Mouse (Mus musculus) G1E (cell line): ENCODE results near the gene Syt5. TPM values are rescaled to one million over a fixed set of nuclear protein-coding genes. Genes with fewer than 3 reads are reported as not detected.
"Not testable (repeated sequence)": the region's sequence is repeated elsewhere in the genome, so short reads cannot be mapped to it uniquely, and the experiment has no call there.

Experiments
- ATAC-seq: 2 replicates; pipeline ENCODE4 v1.8.0; 2016; ENCODE audit warnings: mild to moderate bottlenecking; ENCODE audit not compliant: insufficient number of reproducible peaks, poor library complexity, low FRiP score, severe bottlenecking; ENCODE audit errors: extremely low read depth
- DNase-seq: peaks from one replicate; pipeline ENCODE4 v3.0.0; 2012; ENCODE audit warnings: low spot score
- H3K27me3 ChIP-seq: 2 replicates; pipeline ENCODE4 v1.6.1; 2012; ENCODE audit warnings: mild to moderate bottlenecking, low read length, inconsistent platforms; ENCODE audit not compliant: insufficient read depth
- H3K36me3 ChIP-seq: replicated peaks from 2 replicates; pipeline ENCODE3; 2012; ENCODE audit warnings: mild to moderate bottlenecking, inconsistent platforms
- H3K4me1 ChIP-seq: 2 replicates; pipeline ENCODE4 v1.6.1; 2012; ENCODE audit warnings: low read depth, low read length, inconsistent platforms, mixed read lengths; ENCODE audit not compliant: insufficient read depth
- H3K4me3 ChIP-seq: 2 replicates; pipeline ENCODE4 v1.5.1; 2012; ENCODE audit warnings: low read depth, mild to moderate bottlenecking, inconsistent platforms, low read length, moderate library complexity, mixed read lengths
- H3K9me3 ChIP-seq: replicated peaks from 2 replicates; pipeline ENCODE4 v1.6.1; 2012; ENCODE audit warnings: inconsistent platforms
- CTCF ChIP-seq: IDR thresholded peaks from 2 replicates; pipeline ENCODE4 v1.5.1; 2012; ENCODE audit warnings: low read depth, low read length, inconsistent platforms, mixed read lengths
- GATA1 ChIP-seq: IDR thresholded peaks from 2 replicates; pipeline ENCODE4 v1.6.1; 2012; ENCODE audit warnings: borderline replicate concordance, low read length, inconsistent platforms, mixed read lengths
- GATA2 ChIP-seq: IDR thresholded peaks from 2 replicates; pipeline ENCODE4 v1.6.1; 2012; ENCODE audit warnings: low read depth, low read length, inconsistent platforms, borderline replicate concordance
- POLR2AphosphoS5 ChIP-seq: IDR thresholded peaks from 2 replicates; pipeline ENCODE4 v1.6.1; 2012; ENCODE audit warnings: low read depth, low read length, inconsistent platforms; ENCODE audit not compliant: insufficient replicate concordance
- TAL1 ChIP-seq: conservative IDR thresholded peaks from 2 replicates; pipeline ENCODE4 v1.6.1; 2012; ENCODE audit warnings: low read depth, low read length, inconsistent platforms, mixed read lengths
- polyA plus RNA-seq: library from polyadenylated mRNA; stranded (reverse); fragments of >175 nt; gene quantifications from 2 replicates; pipeline ENCODE4 v1.2.3, GENCODE M21; 2012
- total RNA-seq, 2 experiments: library from RNA; stranded (forward) in 1 of 2; stranded (reverse) in 1 of 2; fragments of 200-1000 nt in 1 of 2; fragments of >200 nt in 1 of 2; fragmentation: Nextera tagmentation in 1 of 2; gene quantifications; 2 replicates each; pipeline ENCODE4 v1.2.3; 2014 to 2017

The Syt5 gene
- total and polyA plus RNA-seq, 3 experiments = not detected

- Histone ChIP-seq H3K9me3 (no peaks in the 10 kb centered on the region), H3K27me3 (peaks cover 24% of the 10 kb centered on the region), H3K4me1 (no peaks in the 10 kb centered on the region), H3K4me3 (no peak within 1 kb of the TSS), H3K36me3 (no peaks in the 10 kb centered on the region)
- TF ChIP-seq GATA2 (no peak), GATA1 (no peak), TAL1 (no peak), CTCF (no peak), POLR2AphosphoS5 (no peak)
- ATAC-seq (no peak), DNase-seq (no peak)
These were observed 15.2 kb downstream of the Syt5 start, which contains the start of gene Dnaaf3 for GRCm38 (mm10) chr7:4532005-4532729. TSS of gene Dnaaf3 (minus strand) at chr7:4532453.

- peaks cover 24% of the 10 kb centered on the region for H3K27me3 ChIP-seq
- not testable (repeated sequence) for H3K4me3 ChIP-seq, H3K4me1 ChIP-seq, H3K9me3 ChIP-seq, ATAC-seq, H3K36me3 ChIP-seq, DNase-seq
These were observed 17.2 kb downstream of the Syt5 start for GRCm38 (mm10) chr7:4530166-4530565.

GRCm38 (mm10) chr7:4527302-4527689 lies 20.0 kb downstream of the Syt5 start:
- H3K4me1 ChIP-seq = peaks cover 6% of the 10 kb centered on the region
- no peaks in the 10 kb centered on the region for H3K36me3 ChIP-seq
- peaks cover 23% of the 10 kb centered on the region for H3K27me3 ChIP-seq
- H3K9me3 ChIP-seq = no peaks in the 10 kb centered on the region
- no peak for DNase-seq
- no peak for ATAC-seq
- H3K4me3 ChIP-seq = no peak overlapping the region
- no peak for TF ChIP-seq CTCF
- no peak for TF ChIP-seq POLR2AphosphoS5
- TF ChIP-seq GATA1 = no peak
- no peak for TF ChIP-seq TAL1
- TF ChIP-seq GATA2 = no peak

GRCm38 (mm10) chr7:4526341-4527301 lies 20.7 kb downstream of the Syt5 start:
- Histone ChIP-seq H3K36me3 (no peaks in the 10 kb centered on the region), H3K9me3 (no peaks in the 10 kb centered on the region), H3K4me1 (peaks cover 6% of the 10 kb centered on the region), H3K4me3 (no peak overlapping the region), H3K27me3 (peaks cover 21% of the 10 kb centered on the region; the same call in 1 of the 2 replicates)
- peak; percentile 31 for DNase-seq
- ATAC-seq = no peak; the same call in 1 of the 2 replicates
- TF ChIP-seq GATA2 = no peak

GRCm38 (mm10) chr7:4524212-4524922 lies 23.0 kb downstream of the Syt5 start, which contains the start of gene Tnni3:
TSS of gene Tnni3 (minus strand) at chr7:4524229.
- not testable (repeated sequence) for DNase-seq, H3K9me3 ChIP-seq, H3K36me3 ChIP-seq, H3K4me1 ChIP-seq, H3K4me3 ChIP-seq
- TF ChIP-seq CTCF = peak; percentile 26; the same call in 1 of the 2 replicates
- peak; percentile 15; the same call in 1 of the 2 replicates for ATAC-seq
- H3K27me3 ChIP-seq = peaks cover 32% of the 10 kb centered on the region

- ATAC-seq (no peak), DNase-seq (no peak)
- Histone ChIP-seq H3K4me1 (peaks cover 10% of the 10 kb centered on the region), H3K36me3 (no peaks in the 10 kb centered on the region), H3K27me3 (peaks cover 32% of the 10 kb centered on the region), H3K4me3 (no peak overlapping the region), H3K9me3 (no peaks in the 10 kb centered on the region)
- TF ChIP-seq CTCF (no peak), TAL1 (no peak), GATA1 (no peak), GATA2 (no peak), POLR2AphosphoS5 (no peak)
These were observed 23.9 kb downstream of the Syt5 start for GRCm38 (mm10) chr7:4523205-4524130.
